Mouse (Mus musculus) forebrain, embryonic 11.5 days (tissue): ENCODE results near the gene Cops3. TPM values are rescaled to one million over a fixed set of nuclear protein-coding genes. Genes with fewer than 3 reads are reported as not detected.

Experiments used
- ATAC-seq: fragments of 200-750 bp; cut with Nextera tagmentation; replicated peaks from 2 replicates; pipeline ENCODE4 v1.8.0; 2017; ENCODE audit warnings: moderate TSS enrichment; ENCODE audit not compliant: low FRiP score
- DNase-seq: peaks from one replicate; pipeline ENCODE4 v3.0.0-alpha.2; 2017; ENCODE audit warnings: low spot score
- H3K27ac ChIP-seq: fragments of 300-500 bp; sonication (generic); 2 replicates; pipeline ENCODE4 v1.5.1; 2014; ENCODE audit warnings: low read depth, low read length
- H3K27me3 ChIP-seq: fragments of 300-500 bp; sonication (generic); 2 replicates; pipeline ENCODE4 v1.6.1; 2014; ENCODE audit warnings: mild to moderate bottlenecking, low read length, mixed read lengths; ENCODE audit not compliant: control insufficient read depth, insufficient read depth
- H3K36me3 ChIP-seq: fragments of 300-500 bp; sonication (generic); 2 replicates; pipeline ENCODE4 v1.6.1; 2014; ENCODE audit warnings: mild to moderate bottlenecking, low read length, moderate library complexity, mixed read lengths; ENCODE audit not compliant: control insufficient read depth, insufficient read depth
- H3K4me1 ChIP-seq: fragments of 300-500 bp; sonication (generic); replicated peaks from 2 replicates; pipeline ENCODE4 v1.6.1; 2014; ENCODE audit warnings: low read length, mixed read lengths; ENCODE audit not compliant: control insufficient read depth, insufficient read depth
- H3K4me2 ChIP-seq: fragments of 300-500 bp; sonication (generic); 2 replicates; pipeline ENCODE4 v1.6.1; 2014; ENCODE audit warnings: low read depth, mild to moderate bottlenecking, low read length, moderate library complexity, mixed read lengths; ENCODE audit not compliant: severe bottlenecking
- H3K4me3 ChIP-seq: fragments of 300-500 bp; sonication (generic); 2 replicates; pipeline ENCODE4 v1.5.1; 2014; ENCODE audit warnings: low read depth, low read length
- H3K9ac ChIP-seq: fragments of 300-500 bp; sonication (generic); 2 replicates; pipeline ENCODE4 v1.6.1; 2014; ENCODE audit warnings: low read length
- H3K9me3 ChIP-seq: fragments of 300-500 bp; sonication (generic); 2 replicates; pipeline ENCODE4 v1.6.1; 2016; ENCODE audit warnings: low read length, mixed read lengths; ENCODE audit not compliant: control insufficient read depth
- WGBS: fragments of 180-500 bp; shearing (Covaris S2); extraction: QIAGEN DNeasy Blood & Tissue Kit; methylation state at CpG from one replicate; pipeline ENCODE4 v1.1.7; 2014; 5-methylcytosine and 5-hydroxymethylcytosine counted together
- polyA plus RNA-seq: library from polyadenylated mRNA; unstranded; fragments of >200 nt; fragmentation: Nextera tagmentation; extraction: Ambion mirVana; gene quantifications from 2 replicates; pipeline ENCODE4 v1.2.1, GENCODE M21; 2014

Cops3 gene
- polyA plus RNA-seq, 1 experiment from 2014 or later: 251 TPM

- H3K4me2 ChIP-seq: no peak overlapping the region
- H3K9me3 ChIP-seq: no peaks in the 10 kb centered on the region
- ATAC-seq (no peak), DNase-seq (no peak)
- peaks cover 22% of the 10 kb centered on the region; the same call in 1 of the 2 replicates for H3K36me3 ChIP-seq
- H3K27me3 ChIP-seq: no peaks in the 10 kb centered on the region
- no peaks in the 10 kb centered on the region for H3K4me1 ChIP-seq
- no peak overlapping the region for H3K27ac ChIP-seq
- 94% methylated on average over 3 of the region's 3 CpGs for WGBS
- no peak overlapping the region for H3K4me3 ChIP-seq
- H3K9ac ChIP-seq: no peak overlapping the region
Measured at GRCm38 (mm10) chr11:59817916-59818315, 21.7 kb downstream of the Cops3 start.

GRCm38 (mm10) chr11:59815482-59816065, 24.1 kb downstream of the Cops3 start:
- Histone ChIP-seq H3K9me3 (no peaks in the 10 kb centered on the region), H3K4me2 (no peak overlapping the region), H3K27me3 (no peaks in the 10 kb centered on the region), H3K36me3 (peaks cover 22% of the 10 kb centered on the region; the same call in 1 of the 2 replicates), H3K4me1 (no peaks in the 10 kb centered on the region), H3K27ac (no peak overlapping the region), H3K4me3 (no peak overlapping the region), H3K9ac (no peak overlapping the region)
- DNase-seq (no peak), ATAC-seq (no peak)
- WGBS: 89% methylated on average over 6 of the region's 6 CpGs

GRCm38 (mm10) chr11:59814936-59815335, 24.7 kb downstream of the Cops3 start:
- Histone ChIP-seq H3K4me3 (no peak overlapping the region), H3K27me3 (no peaks in the 10 kb centered on the region), H3K4me2 (no peak overlapping the region), H3K9me3 (no peaks in the 10 kb centered on the region), H3K36me3 (peaks cover 17% of the 10 kb centered on the region; the same call in 1 of the 2 replicates), H3K27ac (no peak overlapping the region), H3K9ac (no peak overlapping the region), H3K4me1 (no peaks in the 10 kb centered on the region)
- ATAC-seq (no peak), DNase-seq (no peak)
- WGBS: 92% methylated on average over 6 of the region's 6 CpGs

- Histone ChIP-seq H3K4me3 (no peak overlapping the region), H3K9me3 (no peaks in the 10 kb centered on the region), H3K27me3 (no peaks in the 10 kb centered on the region), H3K4me1 (no peaks in the 10 kb centered on the region), H3K27ac (no peak overlapping the region), H3K36me3 (peaks cover 12% of the 10 kb centered on the region; the same call in 1 of the 2 replicates), H3K4me2 (no peak overlapping the region), H3K9ac (no peak overlapping the region)
- 61% methylated on average over 1 of the region's 1 CpGs for WGBS
- ATAC-seq (no peak), DNase-seq (no peak)
Measured at GRCm38 (mm10) chr11:59814311-59814710, 25.3 kb downstream of the Cops3 start.

GRCm38 (mm10) chr11:59813276-59813675, 26.4 kb downstream of the Cops3 start:
- H3K27ac ChIP-seq: no peak overlapping the region
- ATAC-seq (no peak), DNase-seq (no peak)
- H3K4me1 ChIP-seq: peaks cover 5% of the 10 kb centered on the region; the same call in 1 of the 2 replicates
- H3K4me3 ChIP-seq: no peak overlapping the region
- no peak overlapping the region for H3K4me2 ChIP-seq
- H3K9ac ChIP-seq: no peak overlapping the region
- H3K9me3 ChIP-seq: no peaks in the 10 kb centered on the region
- H3K36me3 ChIP-seq: peaks cover 4% of the 10 kb centered on the region; the same call in 1 of the 2 replicates
- WGBS: 73% methylated on average over 3 of the region's 3 CpGs
- H3K27me3 ChIP-seq: no peaks in the 10 kb centered on the region

GRCm38 (mm10) chr11:59811211-59811610, 28.4 kb downstream of the Cops3 start:
- Histone ChIP-seq H3K36me3 (no peaks in the 10 kb centered on the region), H3K27ac (no peak overlapping the region), H3K4me3 (no peak overlapping the region), H3K4me2 (no peak overlapping the region), H3K27me3 (no peaks in the 10 kb centered on the region), H3K9ac (no peak overlapping the region), H3K4me1 (peaks cover 5% of the 10 kb centered on the region; the same call in 1 of the 2 replicates), H3K9me3 (no peaks in the 10 kb centered on the region)
- DNase-seq (no peak), ATAC-seq (no peak)
- WGBS: 76% methylated on average over 4 of the region's 4 CpGs

GRCm38 (mm10) chr11:59810480-59811158, 29.0 kb downstream of the Cops3 start:
- WGBS: 70% methylated on average over 14 of the region's 14 CpGs
- peak overlapping the region; percentile 94 for H3K27ac ChIP-seq
- ATAC-seq: no peak

GRCm38 (mm10) chr11:59809670-59810474, 29.8 kb downstream of the Cops3 start, which contains the start of gene Flcn:
Flcn (minus strand) TSS chr11:59810016.
- WGBS: under 1% methylated on average over 52 of the region's 52 CpGs

More at GRCm38 (mm10) chr11:59810480-59811158, 29.0 kb downstream of the Cops3 start:
- H3K4me2 ChIP-seq: peak overlapping the region; percentile 88
- peak overlapping the region; percentile 71 for H3K4me3 ChIP-seq
- no peak for DNase-seq
- H3K9ac ChIP-seq: peak overlapping the region; percentile 97
- peaks cover 5% of the 10 kb centered on the region; the same call in 1 of the 2 replicates for H3K4me1 ChIP-seq
- no peaks in the 10 kb centered on the region for H3K36me3 ChIP-seq
- no peaks in the 10 kb centered on the region for H3K27me3 ChIP-seq
- no peaks in the 10 kb centered on the region for H3K9me3 ChIP-seq

More at GRCm38 (mm10) chr11:59809670-59810474, 29.8 kb downstream of the Cops3 start, which contains the start of gene Flcn:
- H3K9me3 ChIP-seq: no peaks in the 10 kb centered on the region
- H3K27me3 ChIP-seq: no peaks in the 10 kb centered on the region
- ATAC-seq: peak; percentile 95
- peak within 1 kb of the TSS; percentile 71 for H3K4me3 ChIP-seq
- peaks cover 5% of the 10 kb centered on the region; the same call in 1 of the 2 replicates for H3K4me1 ChIP-seq
- H3K4me2 ChIP-seq: peak within 1 kb of the TSS; percentile 88
- peak within 1 kb of the TSS; percentile 97 for H3K9ac ChIP-seq
- peak; percentile 92 for DNase-seq
- no peaks in the 10 kb centered on the region for H3K36me3 ChIP-seq
- peak within 1 kb of the TSS; percentile 94 for H3K27ac ChIP-seq
